Mouse (Mus musculus) regulatory T cell (primary cell): ENCODE measurements at regions not wholly inside any gene's neighbourhood (a gene's known extent, or its start where the extent isn't known, plus 50 kb on each side); places are given as distances from the start of the nearest gene placed in this dataset.

Experiments used
- in situ Hi-C: fragments of 300-600 bp; cut with MboI, MseI; formaldehyde crosslinking; loops from one replicate; pipeline ENCODE4 v1.15.1; 2025; ENCODE audit warnings: high pct_unique_total_duplicates

DNA sequence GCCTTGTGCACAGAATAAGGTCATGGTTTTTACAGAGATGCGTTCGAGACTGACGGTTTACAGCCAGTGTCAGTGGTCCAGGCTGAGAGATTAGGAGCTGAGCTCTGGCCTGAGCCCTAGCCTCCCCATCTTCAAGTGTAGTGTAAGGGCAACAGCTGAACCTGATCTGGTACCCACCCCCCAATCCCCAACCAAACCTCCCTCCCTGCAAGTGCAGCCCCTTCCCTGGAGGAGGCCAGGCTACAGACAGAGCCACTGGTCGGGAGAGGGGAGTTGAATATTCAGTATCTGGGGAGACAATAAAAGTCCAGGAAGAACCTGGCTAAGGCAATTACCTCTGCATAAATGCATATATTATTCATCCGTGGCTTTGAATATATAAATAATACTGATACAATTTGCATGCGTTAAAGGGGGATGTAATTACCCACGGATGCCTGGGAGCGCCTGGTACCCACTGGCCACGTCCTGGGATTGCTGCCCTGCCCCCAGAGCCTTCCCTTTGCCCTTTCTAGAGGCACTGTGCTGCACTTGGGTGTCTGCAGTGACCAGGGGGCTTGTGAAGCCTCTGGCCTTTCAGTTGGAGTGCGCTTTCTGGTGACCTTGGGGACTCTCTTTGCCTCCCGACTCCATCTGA is 95.5 kb upstream of the Mvb12b start:
- in situ Hi-C loops = no loop called here

DNA sequence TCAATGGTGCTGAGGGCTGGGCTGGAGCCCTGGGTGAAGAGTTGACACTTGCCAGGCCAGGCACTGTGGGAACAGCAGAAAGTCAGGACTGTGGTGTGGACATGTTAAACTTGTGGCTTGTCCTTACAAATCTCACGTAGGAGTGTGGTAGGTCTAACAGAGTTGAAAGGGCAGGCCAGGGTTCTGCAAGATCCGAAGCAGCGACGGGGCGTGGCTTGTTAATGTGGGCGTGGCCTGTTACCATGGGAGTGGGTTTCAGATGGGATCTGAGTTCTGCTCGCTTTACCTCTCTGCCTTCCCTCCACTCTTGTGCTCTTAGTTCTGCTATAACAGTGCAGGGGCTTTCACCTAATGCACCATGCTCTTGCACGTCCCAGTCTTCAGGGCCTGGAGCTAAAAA is 94.2 kb upstream of the Mvb12b start:
- in situ Hi-C loops = no loop called here

DNA sequence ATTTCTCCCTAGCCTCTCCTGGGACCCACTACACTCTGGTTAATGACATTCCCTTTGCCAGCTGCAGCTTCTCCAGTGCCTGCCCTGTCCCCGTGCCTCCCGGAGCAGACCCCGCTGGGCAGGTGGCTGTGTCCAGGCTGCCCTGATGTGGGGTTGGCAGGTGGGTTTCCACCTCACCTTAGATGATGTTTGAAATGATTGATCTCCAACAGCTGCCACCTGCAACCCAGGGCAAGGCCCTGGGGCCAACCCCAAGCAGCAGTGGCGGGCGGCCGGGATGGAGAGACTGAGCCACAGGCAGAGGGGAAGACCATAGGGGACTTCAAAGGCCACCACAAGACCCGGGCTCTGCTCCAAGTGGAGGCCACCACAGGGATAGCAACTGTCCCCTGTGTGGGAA is 93.6 kb upstream of the Mvb12b start:
- in situ Hi-C loops = no loop called here

DNA sequence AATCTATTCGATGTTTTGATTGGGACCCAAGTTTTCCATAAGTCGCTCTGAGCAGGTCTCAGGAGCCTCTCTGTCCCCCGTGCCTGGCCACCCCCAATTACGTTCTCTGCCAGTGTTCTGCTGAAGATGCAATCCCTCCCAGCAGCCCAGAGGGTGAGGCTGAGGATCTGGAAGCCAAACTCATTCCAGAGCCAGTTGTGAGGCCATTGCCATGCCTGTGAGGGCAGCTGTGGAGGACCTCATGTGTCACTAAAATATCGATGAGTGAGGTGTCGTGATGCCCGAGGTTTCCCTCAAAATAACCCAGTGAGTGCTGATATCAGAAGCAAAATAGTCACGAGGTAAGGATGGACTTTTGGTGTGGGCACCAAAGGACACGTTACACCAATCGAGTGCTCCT is 93.1 kb upstream of the Mvb12b start:
- in situ Hi-C loops = no loop called here

DNA sequence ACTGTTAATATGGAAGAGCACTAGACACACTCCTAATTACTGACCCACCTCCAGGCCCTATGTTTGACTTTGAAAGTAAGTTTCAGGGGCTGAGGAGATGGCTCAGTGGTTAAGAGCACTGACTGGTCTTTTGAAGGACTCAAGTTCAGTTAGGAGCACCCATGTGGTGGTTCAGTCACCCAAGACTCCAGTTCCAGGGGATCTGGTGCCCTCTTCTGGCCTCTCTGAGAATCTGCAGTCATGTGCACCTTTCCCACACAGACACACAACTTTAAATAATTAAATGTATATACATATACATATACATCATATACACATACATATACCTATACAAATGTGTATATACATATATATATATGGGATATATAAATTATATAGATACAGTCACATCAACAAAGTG is 91.5 kb upstream of the Mvb12b start:
- in situ Hi-C loops = no loop called here

DNA sequence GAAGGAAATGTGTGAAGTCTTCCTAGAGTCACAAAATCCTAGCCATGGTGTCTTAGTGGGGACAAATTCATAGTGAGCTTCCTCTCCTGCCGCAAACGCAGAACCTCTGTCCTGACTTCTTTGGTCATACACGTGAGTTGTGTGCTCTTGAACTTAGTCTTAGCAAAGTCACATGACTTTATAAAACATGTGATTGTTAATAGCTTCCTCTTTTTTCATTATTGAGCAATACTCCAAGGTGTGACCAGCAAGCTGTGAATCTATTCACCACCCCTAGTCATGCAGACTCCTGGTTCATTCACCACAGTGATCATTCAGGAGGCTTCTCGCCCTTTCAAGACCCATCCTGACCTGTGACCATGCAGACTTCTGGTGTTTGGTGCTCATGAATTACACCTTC is 90.8 kb upstream of the Mvb12b start:
- in situ Hi-C loops = no loop called here

DNA sequence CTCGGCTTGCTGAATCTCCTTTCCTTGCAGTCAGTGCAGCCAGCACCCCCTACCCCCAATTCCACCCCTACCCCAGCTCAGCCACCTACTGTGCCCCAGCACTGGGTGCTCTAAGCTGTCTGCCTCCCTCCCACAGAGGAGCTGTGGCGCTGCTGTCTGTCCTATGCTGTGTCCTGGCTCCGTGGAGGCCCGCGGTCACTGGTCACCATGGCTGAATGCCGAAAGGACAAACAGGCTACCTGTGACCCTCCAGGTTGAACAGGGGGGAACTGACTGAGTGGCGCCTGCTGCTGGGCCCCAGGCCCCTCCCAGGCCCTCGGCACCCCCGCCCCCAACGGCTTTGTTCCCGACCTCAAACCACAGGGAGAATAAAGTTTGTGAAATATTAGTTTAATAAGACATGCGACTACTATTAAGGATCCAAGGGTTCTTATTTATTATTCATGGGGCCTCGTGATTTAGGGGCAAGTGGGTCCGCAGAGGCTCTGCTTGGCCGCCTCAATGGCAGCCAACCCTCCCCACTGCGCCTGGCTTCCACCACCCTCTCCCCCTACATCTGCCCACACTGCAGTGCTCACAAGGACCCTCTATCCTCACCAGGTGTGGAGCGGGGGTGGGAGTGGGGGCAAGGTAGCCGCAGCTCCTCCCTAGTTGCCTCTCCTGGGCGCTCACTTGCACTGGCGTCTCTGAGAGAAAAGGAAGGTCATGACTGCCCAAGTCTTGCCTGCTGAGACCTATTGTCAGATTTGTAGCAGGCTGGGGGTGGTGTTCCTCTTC is 90.0 kb upstream of the Mvb12b start:
- in situ Hi-C loops = no loop called here

DNA sequence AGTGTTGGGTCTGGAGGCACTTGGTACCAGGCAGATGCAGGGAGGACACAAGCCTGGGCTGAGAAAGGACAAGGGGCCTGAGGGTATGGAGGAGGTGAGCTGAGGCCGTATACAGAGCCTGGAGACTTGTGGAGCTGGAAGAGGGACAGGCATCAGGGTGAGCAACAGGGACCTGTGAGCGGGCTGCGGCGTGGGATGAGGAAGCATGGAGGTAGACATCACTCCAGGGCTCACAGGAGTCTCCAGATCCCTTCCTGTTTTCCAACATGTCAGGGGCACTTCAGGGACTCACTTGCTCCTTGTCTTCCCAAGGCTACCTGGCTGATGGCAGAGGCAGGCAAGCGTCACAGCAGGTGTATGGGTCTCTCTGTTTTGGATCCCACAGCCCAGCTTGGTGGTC is 89.4 kb upstream of the Mvb12b start:
- in situ Hi-C loops = no loop called here

DNA sequence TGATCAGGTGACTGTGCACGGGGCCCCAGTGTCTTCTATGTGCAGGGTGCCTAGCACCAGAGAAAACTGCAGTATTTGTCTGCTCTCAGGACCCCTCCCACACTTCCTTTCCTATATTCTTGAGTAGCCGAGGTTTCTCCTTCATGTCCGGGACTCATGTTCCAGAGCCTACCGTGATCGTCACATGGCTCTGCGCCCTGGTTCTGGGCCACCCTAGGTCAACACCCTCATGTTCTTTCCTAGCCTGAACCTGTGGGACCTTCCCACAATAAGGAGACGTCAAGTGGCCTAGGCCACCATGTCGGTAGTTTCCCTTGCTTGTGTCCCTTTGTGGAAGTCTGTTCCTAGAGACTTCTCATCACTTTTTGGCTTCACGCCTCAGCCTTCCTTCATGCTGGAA is 88.4 kb upstream of the Mvb12b start:
- in situ Hi-C loops = no loop called here

DNA sequence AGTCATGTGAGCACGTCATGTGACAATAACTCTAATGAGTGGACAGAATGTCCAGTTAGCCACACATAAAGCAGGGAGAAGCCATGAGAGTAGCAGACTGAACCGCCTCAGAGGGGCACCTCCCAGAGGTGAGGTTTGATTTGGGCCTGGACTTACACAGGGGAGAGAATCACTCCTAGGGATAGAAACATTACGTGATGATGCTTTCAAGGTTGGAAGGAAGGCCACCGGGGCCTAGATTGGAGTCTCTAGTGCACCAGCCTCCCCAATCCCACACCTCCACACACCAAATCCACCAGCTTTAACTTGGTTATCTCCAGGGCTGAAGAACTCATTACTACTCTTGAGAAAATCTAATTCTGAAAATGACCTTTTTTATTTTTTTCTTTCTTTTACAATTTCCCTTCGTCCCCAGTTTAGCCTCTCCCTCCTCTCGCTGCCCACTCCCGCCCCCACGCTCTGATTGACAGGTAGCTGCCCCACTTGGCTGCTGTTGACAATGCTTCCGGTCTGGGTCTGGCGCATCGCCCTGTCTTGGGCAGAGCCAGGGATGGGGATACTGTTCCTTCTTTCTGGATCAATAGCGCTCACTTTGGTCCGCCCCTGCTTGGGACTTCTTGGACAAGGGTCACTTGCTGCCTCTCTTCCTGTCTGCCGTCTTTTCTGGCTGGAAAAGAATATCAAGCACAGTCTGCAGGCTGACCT is 87.8 kb upstream of the Mvb12b start:
- in situ Hi-C loops = no loop called here

DNA sequence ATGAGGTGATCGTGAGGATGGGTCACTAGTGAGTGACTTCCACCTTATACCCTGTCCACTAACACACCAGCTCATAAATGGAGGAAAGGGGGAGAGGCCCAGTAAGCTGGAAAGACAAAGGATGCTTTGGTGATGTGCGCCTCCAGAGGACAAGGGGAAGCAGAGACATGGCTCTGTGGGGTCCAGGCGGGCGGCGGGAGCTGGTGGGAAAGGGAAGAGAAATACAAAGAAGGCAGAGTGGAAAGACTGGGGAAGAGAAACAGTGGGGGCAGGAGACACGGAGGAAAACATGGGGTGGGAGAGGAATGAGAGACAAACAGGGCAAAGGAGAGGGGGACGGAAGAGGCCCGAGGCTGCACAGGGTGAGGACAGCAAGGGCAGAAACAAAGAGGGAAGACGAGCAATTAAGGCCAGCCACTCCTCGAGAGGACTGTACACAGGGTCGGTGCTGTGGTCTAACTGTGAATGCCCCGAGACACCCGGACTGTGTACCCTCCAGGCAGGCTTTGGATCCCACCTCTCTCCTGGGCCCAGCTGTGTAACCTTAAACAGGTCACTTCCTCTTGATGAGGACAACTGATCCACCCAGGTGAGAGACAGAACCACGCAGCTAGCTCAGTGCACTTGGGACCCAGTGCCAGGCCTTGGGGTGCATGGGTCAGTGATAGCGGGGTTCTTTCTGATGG is 87.1 kb upstream of the Mvb12b start:
- in situ Hi-C loops = loop anchor here (5.0 kb wide), 1 partner anchor 667 kb away; no protein-coding TSS in a partner anchor

DNA sequence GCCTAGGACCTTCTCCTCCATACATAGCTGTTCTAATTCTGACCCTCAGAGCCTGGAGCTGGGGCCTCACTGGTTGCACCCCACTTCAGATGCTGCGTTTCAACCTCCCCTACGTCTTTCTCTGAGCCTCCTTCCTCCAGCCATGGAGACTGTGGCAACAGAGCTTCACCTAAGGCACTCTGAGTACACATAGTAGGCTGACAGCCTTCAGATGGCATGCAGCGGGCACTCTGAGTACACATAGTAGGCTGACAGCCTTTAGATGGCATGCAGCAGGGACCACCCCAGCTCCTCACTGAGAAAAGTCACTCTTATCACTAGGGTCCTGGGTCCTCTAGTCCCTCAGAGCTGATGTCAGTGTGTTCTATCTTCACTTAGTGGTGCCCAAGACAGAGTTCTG is 86.3 kb upstream of the Mvb12b start:
- in situ Hi-C loops = loop anchor here (5.0 kb wide), 1 partner anchor 668 kb away; no protein-coding TSS in a partner anchor

DNA sequence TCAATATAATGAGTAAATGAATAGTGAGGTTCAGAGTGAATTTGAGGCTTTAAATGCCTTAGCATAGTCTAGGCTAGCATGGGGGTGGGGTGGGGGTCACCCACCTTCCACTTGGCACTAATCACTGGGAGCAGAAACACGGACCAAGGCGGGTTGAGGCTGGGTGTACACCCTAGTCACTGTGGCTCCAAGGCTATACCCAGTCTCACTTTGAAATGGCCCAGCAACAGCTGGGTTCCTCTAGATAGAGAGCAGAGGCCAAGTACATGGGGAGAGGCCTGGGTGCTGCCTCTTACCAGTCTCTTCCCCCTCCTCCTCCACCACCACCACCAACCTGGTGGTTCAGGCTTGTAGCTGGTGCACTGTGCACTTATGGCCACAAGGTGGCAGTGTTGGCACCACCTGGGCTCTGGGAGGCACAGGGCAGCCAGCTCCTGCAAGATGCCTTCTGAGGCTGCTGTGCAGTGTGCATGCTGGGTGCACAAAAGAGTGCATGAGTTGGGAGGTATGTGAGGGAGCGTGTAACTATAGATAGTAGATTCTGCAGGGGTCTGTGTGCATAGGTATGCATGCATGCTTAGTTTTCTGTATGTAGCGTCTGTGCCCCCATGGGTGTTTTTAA is 85.6 kb upstream of the Mvb12b start:
- in situ Hi-C loops = loop anchor here (5.0 kb wide), 1 partner anchor 669 kb away; no protein-coding TSS in a partner anchor

DNA sequence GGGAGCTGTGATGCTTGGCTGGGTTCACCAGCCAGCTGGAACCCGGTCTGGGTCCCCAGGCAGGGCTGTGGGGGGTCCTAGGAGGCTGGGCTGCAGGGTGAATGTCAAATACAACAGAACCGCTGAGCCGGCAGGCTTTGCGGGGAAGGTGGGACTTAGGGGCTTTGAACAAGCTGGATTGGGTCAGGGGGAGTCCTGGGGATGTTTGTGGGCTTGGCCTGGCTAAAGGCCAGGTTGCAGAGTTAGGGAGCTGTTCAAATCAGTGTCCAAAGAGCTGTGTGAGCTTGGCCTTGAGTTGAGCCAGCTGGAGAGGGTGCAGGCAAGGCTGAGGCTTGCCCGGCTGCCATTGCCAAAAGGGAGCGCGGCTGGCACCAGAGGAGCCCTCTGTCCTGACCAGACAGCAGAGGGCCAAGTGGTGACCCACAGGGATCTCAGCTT is 79.3 kb upstream of the Mvb12b start:
- in situ Hi-C loops = no loop called here

DNA sequence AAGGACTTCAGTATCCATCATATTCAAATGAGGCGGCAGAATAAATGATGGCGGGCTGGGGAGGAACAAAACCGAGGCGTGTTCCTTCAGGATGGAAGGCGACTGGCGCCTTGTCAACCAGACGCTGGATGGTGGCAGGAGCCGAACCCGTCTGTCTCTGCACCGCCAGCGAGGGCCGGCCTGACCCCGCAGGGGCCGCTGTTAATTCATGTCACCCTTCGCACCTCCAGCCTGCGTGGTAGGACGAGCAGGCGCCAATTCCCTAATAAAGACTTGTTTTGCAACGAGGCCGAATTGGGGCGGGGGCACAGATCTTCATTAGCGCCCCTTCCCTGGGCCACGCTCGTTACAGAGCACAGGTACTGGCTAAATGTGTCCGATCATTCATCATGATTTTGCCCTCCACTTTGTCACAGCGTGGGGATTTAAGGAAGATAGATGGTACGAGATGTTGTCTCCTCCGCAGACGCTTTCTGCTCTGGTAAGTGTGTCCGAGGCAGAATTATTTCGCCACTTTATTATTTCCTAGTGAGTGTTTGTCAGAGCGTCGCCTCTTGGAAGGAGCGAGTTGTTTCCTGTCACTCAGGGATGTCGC is 78.7 kb upstream of the Mvb12b start:
- in situ Hi-C loops = no loop called here

DNA sequence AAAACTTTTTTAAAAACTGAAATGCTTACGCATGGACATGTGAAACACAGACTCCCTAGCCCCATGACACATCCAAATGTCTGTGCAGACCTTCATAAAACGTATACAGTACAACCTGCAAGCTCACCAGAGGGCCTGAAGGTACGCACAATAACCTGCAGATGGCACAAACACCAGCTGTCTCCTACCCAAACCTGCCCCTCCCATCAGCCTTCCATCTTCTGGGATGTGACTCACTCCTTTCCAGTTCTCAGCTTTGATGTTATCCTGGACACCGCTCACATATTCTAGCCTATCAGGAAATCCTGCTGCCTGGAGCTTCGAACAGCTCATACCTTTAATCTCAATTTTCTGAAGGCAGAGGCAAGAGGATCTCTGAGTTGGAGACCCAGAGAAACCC is 76.3 kb upstream of the Mvb12b start:
- in situ Hi-C loops = no loop called here

DNA sequence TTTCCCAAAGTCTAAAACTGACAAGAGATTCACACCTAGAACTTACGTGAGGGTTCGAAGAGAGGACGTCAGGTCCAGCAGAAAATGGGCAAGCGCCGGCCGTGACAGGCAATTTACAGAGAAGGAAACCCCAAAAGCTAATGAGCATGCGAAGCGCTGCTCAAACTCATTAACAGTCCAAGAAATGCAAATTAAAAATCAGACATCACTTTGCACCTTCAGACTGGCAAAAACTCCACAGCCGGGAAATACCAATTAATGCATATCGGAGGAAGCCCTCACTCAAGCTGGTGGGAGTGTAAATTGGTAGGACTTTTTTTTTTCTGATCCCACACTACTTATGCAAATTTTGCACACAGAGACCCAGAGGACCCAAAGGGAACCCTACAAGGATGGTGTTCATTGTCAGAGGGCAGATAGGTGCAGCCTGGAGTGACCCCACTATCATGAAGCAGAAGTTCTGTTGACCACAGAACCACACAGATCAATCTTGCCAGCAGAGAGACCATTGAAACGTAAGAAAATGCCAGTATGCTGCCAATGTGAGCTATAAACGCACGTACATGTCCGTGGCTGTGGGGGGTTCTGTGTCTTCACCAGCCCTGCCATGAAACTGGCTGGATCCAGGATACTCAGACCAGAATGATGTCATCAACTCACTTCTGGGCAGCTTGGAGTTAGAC is 74.8 kb upstream of the Mvb12b start:
- in situ Hi-C loops = no loop called here

DNA sequence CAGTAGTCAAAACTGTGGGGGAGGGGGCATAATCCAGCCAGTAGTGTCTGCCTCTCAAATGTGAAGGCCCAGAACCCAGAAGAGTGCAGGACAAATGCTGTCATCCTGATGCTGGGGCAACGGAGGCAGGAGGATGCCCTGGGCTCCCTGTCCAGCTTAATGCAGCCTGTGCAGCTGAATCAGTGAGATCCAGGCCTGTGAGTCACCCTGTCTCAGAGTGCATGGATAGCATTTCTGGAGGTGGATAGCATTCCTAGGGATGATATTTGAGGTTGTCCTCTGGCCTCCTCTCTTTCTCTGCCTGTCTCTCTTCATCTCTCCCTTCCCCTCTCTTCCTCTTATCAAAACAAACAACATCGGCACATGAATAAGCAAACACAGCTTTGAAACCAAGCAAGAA is 73.8 kb upstream of the Mvb12b start:
- in situ Hi-C loops = no loop called here

DNA sequence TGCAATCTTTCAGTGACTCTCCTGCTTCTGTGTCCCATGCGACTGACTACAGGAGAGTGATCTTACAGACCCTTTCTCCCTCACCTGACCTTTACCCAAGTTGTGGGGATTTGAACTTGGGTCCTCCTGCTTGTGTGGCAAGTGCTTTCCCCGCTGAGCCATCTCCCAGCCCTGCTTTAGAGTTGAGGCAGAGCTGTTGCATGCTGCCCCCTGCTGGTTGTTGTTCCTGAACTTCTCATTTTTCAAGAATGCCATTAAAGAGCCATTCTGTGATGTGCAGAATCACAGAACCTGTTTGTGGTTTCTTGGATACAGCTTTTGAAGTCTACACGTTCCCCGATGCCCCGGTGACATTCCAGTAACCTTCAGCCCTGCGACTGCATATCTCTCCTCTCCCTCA is 70.0 kb upstream of the Mvb12b start:
- in situ Hi-C loops = loop anchor here (5.0 to 10.0 kb wide), 2 partner anchors 133 to 210 kb away; no protein-coding TSS in a partner anchor

DNA sequence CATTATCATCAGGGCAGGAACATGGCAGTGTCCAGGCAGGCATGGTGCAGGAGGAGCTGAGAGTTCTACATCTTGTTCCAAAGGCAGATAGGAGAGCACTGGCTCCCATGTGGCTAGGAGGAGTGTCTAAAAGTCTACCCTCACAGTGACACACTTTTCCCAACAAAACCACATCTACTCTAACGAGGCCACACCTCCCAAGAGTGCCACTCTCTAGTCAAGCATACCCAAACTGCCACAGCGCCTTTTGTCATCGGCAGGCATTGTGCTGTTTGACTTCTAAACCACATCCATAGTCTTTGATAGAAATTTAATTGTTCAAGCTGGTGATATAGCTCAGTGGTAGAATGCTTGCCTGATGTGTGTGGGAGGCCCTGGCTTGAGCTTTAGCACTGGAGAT is 56.6 kb upstream of the Mvb12b start:
- in situ Hi-C loops = no loop called here

DNA sequence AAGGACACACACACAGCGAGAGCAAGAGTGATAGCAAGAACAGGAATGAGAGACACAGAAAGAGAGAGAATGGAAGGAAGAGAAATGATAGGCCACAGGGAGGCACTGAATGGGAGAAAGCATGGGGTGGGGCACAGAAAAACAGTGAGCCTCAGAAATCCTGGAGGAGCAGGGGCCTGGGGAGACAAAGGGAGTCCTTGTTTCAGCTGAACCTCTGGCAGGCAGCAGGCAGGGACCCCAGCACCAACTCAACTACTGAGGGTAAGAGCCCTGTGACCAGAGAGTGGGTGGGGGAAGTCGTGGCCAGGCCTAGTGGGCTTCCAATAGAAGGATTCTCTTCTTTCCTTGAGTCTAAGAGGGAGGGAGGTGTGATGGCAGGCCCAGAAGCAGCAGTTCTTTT is 54.3 kb upstream of the Mvb12b start:
- in situ Hi-C loops = no loop called here
